Mouse (Mus musculus) spleen, embryonic (tissue): ENCODE results near the gene Cep57l1.

ENCODE experiments used
- CTCF ChIA-PET: fragments of 350-600 bp; sonication (Branson Sonifier 250); formaldehyde crosslinking; loops from one replicate; lab custom pipeline; 2022; lab: Charles Lee

Gene Cep57l1

DNA sequence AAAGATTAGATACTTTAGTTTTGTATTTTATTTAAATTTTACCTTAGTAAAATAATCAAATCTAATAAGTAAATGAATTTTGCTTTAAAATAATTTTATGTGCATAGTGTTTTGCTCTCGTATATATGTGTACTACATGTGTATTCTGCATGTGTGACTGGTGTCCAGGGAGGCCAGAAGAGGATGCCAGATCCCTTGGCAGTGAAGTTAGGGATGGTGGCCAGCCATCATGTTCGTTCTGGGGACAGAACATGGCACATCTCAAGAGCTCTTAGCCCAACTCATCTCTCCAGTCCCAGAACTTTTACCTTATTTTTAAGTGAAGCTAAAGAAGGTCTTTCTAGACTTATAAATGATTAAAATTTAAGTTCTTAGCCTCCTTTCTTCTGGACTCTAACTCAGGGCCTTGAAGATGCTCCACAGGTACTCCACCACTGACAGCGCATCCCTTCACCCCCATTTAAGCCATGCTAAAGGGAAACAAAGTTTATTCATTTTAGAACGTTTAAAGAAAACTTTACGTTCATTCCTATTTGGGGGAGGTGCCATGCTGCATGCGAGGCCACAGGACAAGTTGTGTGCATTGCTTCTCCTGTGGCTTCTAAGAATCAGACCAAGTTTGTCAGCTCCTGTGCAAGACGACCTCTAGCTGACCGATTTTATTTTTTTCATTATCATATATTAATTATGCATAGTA, 8.5 kb upstream of the Cep57l1 start:
- CTCF ChIA-PET = interaction anchor here (0.7 kb wide), 1 partner anchor 1706 kb away, joined by 4 read pairs; no protein-coding TSS in a partner anchor

DNA sequence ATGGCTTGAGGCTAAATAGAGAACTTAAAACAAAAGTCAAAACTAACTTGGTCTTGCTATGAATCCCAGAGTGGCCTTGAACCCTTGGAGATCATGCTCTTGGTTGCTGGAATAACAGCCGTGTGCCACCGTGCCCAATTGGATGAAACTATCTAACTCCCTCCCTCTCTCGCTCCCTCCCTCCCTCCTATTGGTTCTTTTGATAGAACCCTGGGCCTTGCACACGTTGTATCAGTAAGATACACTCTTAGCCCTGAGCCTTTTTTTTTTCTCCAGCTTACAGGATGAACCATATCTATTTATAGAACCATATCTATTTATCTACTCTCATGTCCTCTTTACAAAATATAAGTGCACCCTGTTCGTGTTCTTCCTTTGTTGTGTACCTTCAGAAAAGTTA, 6.8 kb upstream of the Cep57l1 start:
- CTCF ChIA-PET = no interaction called here

DNA sequence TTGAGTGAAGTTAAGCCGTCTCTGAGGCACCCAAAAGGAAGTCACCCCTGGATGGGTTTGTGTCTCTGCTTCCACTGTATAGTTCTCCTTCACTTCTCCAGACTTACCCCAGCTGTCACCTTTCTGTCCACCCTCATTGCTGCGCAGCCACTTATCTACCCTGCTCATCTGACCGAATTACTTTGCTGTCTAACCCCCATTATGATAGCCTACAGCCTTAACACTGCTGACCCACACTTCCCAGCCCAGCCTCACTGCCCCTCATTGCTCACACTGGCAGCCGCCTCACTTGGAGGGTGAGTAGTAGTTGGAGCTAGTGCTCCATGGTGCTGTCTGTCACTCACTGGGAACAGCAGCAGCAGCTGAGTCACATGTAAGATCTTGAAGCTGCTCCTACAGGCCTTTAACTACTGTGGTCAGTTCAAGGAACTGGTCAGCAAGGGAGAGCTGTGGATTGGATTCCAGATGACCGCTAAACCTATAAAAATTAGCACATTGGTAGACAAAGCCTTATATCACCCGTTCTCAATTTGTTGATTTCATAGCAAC, 4.7 kb upstream of the Cep57l1 start:
- CTCF ChIA-PET = no interaction called here

DNA sequence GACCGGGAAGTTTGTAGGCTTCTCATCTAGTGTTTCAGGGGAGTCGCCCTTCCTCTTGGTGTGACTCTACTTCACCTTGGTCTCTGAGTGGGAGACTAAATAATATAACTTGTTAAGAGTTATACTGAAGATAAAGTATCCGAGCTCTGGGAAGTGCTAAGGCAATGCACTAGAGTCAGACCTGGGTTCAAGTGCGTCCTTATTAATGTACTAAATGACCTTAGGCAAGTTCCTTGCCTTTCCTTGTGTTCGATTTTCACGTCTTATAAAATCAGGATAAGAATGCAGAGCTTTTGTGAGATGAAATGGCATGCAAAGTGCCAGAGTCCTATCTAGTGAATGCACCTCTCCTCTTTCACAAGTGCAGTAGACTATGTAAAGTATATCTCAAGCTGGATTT, 2.9 kb upstream of the Cep57l1 start:
- CTCF ChIA-PET = no interaction called here

DNA sequence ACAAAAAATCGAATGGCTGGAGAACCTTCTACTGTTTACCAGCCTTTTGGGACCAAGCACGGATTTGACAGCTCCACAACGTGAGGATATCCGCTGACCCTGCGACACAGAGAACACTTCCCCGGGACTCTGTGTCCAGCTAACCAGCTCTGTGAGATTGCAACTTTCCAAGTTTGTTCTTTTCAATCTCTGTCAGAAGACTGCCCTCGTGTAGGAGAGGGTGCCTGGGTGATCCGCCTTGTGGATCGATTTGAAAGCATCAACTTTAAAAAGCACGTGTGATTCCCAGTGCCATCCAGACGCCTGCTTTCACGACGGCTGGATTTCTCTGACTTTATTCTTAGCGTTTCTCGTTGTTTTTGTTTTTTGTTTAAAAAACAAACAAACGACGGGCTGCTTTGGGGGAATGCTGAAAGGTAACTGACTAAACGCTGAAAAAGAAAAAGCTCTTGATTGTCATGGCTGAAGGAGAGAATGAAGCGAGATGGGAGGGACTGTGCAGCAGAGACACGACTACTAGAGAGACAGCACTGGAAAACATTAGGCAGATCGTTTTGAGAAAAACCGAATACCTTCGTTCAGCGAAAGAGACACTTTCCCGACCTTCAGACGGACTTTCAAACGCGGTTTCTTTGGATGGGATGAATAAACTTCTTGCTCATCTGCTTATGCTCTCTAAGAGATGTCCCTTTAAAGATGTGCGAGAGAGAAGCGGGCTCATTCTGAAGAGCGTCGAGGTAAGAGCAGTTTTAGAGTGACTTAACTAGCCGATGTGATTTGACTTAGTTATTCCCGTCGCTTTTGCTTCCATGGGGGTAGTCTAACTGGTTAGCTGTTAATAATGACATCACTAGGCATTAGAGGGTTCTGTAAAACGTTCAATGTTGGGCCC, 1.1 kb upstream of the Cep57l1 start:
- CTCF ChIA-PET = no interaction called here

DNA sequence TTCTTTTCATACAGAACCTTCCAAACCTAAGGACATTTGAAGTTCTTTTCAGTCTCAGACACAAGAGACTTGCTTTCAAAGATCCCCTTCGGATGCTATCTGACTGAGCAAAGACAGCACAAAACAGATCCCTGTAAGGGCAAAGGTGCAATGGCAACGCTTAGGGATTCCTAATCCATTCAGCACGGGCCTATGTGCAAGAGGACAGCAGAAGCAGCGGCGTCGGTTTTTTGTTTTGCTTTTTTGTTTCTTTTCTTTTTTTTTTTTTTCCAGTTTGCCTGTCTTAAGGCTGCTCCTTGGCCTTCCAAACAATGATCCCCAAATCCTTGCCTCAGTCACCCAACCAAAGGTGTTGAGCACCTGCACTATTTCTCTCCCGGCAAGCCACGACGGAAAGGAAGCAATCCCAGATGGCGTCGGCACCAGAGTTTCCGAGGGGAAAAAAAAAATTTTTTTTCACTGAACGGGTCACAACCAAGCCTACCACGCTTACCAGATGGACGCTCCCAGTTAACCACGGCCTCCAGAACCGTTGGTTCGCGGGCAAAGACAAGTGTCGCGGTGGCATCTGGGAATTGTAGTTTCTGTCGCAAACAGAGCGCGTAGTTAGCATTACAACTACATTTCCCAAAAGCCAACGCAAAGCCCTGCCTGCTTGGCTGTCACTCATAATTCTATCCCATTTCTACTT, 446 bp downstream of the Cep57l1 start:
- CTCF ChIA-PET = no interaction called here

DNA sequence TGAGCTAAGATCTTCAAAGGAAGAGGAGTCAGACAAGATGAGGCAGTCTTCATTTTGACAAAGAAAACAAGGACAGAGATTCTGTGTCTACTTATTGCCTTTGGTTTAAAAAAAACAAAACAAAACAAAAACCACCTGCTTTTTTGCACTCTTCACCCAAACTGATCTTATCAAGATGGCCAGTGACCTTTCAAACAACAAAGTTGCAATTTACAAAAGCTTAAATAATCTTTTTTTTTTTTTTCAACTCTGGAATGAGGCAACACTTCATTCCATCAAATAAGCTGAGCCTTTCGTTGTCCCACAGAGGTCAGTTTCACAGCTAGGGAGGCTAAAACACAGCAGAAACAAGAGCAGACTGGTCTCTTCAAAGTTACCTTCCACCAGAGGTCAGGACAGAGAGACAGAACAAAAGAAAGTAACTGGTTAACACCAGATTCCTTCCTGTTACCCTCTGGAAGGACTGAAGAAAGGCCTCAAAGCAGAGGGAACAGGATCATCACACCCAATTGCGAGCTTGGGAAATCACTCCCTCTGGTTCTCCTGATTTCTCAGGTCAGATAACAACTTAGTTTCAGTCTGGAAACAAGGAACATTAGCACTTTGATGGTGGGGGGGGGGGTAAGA, 3.8 kb downstream of the Cep57l1 start:
- CTCF ChIA-PET = no interaction called here

DNA sequence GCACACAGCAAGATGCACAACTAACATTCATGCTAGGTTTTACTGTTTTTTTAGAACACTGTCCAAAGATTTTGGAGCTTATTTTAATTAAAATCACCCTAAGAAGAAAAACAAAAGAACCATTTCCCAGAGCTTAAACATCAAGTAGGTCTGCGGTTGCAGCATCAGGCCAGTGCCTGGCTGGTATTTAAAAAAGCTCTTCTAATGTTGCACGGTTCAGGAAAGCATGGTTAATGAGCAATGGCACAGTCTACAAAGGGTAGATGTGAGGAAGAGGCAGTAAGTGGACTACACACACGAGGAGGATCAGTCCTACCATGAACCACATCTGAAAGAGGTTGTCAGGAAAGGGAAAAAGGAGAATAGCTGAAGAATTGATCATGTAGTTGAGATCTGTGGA, 5.0 kb downstream of the Cep57l1 start:
- CTCF ChIA-PET = no interaction called here

DNA sequence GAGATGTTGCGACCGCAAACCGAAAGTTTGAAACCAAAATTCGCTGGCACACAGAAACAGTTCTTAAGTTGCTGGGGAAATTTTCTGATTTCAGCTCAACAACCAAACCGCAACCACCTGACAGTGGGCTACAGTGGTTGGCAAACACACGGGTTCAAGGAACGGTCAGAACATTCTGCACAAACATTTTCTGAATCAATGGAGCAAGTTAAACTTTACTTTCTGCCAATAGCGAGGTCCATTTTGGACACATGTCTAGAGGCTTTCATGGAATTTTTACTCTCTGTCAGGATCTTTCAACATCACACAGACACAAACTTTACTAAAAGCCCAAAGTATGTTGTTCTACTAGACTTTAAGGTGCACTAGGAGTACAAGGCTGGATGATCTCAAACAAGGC, 6.2 kb downstream of the Cep57l1 start:
- CTCF ChIA-PET = no interaction called here

DNA sequence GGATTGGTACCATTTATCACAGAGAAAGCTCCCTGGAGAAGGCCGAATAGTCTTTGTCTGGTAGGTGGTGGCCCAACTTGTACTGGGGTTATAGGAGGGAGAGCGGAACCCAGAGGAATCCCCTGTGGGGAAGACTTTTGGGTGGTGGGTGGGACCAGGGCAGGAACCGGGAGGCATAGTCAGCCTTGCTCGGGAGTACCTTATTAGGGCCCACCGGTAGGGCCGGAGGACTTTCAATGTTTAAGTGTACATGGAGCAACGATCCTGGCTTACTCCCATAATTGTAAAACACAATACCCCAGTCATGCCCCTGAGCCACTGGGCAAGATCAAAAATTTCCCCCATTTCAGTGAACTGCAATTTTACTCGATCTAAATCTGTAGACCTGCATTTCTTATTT, 12.4 kb downstream of the Cep57l1 start:
- CTCF ChIA-PET = no interaction called here

DNA sequence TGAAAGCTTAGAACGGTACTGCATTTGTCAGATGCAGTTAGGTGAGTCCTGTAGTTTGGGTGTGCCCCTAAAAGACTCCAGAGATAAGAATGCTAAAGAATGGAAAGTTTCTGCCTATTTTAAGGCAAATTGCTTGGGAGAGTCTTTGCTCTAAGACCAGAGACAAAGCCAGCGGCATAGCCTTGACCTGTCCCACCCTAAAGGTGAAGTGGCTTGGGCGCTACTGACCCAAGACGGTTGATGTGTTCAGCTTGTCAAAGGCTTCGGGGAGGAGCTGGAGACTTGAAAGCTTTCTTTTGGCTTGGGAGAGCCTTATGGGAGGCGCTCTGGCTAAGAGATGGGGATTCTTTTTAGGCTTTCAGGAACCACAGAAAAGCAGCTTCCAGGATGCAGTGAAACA, 17.3 kb downstream of the Cep57l1 start:
- CTCF ChIA-PET = interaction anchor here (0.6 kb wide), 1 partner anchor 1463 kb away, joined by 3 read pairs; no protein-coding TSS in a partner anchor

DNA sequence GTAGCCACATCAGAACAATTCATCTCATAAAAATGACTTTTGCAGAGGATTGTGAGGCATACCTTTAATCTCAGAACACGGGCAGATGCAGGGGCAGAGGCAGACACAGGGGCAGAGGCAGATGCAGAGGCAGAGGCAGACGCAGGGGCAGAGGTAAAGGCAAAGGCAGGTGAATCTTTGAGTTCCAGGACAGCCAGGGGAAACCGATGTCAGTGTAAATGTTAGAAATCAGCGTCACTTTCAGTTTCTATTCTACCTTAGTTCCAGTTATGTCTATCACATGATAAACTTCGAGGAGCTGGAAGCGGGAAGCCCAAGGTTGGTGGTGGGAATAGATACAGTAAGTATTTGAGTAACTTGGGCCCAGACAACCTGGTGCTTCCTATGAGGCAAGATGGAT, 42.4 kb downstream of the Cep57l1 start:
- CTCF ChIA-PET = no interaction called here

DNA sequence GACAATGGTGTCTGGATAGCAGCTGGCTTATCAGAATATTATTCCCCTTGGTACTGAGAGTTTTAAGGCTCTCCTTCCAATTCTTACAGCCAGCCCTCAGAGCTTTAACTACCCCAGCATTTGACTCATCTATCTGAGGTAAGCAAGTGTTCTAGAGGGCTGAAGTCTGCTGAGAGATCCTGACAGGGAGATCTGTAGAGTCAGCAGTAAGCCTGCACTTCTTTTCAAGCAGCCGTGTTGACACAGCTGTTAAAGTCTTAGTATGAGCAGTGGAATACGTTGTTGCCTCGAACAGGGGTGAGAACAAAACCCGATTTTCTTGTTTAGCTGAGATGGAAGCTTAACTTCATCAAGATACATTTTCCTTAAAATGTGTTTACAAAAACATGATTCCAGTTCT, 43.4 kb downstream of the Cep57l1 start:
- CTCF ChIA-PET = no interaction called here

DNA sequence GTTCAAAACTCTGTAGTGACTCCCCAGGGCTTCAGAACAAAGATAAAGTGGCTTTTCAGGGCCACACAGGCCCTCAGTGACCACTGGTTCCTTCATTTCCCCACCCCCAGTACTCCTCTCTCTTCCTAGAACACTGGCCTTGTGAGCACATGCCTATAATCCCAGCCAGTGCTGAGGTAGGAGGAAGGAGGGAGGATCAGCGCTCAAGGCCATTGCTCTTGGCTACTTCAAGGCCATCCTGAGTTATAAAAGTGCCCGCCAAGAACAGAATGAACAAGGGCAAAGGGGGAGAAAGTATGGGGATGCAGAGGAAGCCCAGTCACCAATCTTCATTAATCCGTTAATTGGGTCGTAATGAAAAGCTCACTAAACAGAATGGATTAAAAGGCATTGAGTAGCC, 44.1 kb downstream of the Cep57l1 start:
- CTCF ChIA-PET = no interaction called here

DNA sequence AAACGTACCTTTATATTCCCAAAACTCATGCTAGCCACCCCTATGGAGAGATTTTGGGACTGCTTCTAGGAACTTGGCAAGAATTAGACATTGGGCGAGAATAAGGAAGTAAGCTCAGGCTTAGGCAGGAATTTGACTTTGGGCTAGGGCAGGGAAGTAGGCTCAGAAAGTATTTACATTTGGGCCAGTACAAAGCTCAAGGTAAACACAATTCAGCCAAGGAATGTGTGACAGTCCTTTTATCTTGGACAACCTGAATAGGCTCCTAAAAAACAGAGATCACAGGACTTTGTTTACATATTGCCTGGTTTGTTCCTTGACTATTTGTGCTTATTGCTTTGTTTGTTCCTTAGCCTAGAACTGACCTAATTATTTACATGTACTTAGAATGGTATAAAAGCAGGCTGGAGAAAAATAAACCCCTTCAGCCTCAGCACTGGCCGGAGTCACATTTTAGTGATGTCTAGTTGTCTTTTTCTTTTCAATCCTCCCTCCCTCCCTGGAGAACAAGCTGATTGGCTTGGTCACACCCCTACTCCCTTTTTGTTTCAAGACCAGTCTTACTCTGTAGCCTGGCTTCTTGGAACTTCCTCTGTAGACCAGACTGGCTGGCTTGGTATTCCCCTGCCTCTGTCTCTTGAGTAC, 45.8 kb downstream of the Cep57l1 start:
- CTCF ChIA-PET = no interaction called here

DNA sequence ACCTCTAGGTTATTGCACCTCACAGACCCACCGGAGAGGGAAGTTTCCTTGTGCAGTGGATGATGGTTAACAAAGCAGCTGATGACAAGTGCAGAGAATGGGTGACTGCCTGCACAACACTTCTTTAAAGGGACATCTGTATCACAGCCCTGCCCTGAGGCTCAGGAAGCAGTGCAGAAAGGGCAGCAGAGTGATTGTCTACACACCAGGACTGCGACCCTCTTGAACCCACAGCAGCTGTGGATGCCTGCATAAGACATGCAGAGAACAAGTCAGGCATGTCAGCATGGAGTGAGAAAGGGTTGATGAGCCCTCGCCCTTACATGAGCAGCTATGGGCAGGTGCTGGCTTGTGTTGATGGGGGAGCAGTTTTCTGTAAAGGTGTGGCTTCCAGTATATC, 48.8 kb downstream of the Cep57l1 start:
- CTCF ChIA-PET = no interaction called here

DNA sequence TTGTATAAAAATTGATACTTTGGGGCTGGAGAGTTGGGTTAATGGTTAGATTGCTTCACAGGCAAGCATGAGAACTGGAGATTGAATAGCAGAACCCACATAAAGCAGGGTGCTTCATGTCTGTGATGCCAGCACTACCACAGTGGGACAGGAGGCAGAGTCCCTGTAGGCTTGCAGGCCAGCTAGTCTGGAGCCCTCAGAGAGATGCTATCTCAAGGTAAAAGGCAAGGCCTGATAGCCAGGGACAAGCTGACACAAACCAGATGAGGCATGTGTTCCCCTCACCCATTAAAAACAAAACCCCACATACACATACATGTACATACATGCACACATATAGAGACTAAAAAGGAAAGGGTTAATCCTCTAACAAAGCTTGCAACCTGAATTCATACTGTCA, 51.6 kb downstream of the Cep57l1 start:
- CTCF ChIA-PET = no interaction called here

DNA sequence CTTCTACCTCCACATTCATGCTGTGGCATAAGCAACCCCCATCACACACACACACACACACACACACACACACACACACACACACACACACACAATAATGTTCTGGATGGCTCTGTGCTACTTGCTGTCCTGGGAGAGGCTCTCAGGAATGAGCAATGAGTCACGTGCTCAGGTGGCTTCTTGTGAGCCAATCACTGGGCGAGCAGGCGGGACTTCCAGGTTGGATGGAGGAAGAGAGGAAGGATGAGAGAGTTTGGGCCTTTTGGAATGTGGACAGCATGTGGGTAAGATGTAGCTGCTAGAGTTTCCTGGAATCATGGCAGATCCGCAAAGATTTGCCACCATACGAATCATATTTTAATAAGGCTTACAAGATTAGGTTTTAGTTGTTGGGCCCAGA, 52.4 kb downstream of the Cep57l1 start:
- CTCF ChIA-PET = interaction anchor here (0.6 kb wide), 1 partner anchor 1062 kb away, joined by 5 read pairs; no protein-coding TSS in a partner anchor

DNA sequence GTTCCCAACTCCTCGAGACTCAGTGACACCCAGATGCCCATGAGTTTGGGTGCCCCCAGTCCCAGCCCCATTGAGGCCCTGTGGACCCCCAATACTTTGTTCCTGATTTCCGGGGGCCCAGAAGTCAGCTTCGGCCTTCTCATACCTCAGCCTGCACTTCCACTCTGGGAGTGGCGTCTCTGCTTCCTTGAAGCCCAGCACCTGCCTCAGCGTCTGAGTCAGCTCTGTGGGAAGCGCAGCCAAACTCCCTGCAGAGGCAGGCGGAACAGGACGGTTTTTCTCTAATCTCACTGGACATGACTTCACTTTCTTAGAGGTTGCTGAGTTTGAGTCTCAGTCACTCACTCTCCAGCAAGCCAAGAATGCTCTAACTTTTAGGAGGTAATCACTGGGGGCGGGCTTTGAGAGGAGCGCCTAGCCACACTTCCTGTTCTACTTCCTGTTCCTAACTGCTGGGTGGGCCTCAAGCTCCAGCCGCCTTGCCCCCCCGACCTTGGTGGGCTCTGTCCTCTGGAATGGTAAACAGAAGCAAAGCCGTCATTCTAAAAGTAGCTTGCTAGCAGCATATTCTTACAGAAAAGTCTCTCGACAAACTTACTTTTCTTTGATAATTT, 57.7 kb downstream of the Cep57l1 start:
- CTCF ChIA-PET = interaction anchor here (0.6 to 0.7 kb wide), 2 partner anchors 314 to 859 kb away, joined by 3 to 12 read pairs; no protein-coding TSS in a partner anchor

DNA sequence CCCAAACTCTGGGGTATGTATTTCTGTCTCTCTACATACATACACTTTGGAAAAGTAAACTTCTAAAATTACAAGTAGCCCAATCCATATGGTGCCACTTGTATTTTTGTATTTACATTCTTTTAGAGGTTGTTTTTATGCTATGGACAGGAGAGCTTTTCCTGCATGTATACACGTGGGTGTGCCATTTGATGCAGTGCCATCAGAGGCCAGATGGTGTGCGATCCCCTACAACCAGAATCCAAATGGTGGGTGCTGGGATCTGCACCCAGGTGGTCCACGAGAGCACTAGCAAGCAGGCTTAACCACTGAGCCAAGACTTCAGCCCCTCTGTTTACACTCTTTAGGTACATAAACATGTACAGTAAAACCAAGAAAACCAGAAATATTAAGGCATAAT, 60.4 kb downstream of the Cep57l1 start:
- CTCF ChIA-PET = no interaction called here

DNA sequence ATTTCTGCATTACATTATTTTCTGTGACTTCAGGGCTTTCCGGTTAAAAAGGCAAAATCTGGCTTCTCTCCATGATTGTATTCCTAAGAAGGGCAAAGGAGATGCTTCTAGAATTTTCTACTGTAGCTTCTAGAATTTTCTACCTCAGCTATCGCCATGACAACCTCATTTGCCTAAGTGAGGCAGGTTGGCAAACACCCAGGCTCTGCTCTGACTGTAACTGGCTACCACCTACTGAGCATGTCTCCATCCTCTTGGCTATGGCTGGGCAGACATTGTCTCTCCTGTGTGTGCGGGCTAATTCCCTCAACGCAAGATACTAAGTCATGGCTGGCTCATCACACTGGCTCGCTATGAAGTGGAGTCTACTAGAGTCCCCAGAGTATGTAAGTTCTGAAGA, 63.1 kb downstream of the Cep57l1 start:
- CTCF ChIA-PET = no interaction called here
